Mouse (Mus musculus): ENCODE measurements at regions not wholly inside any gene's neighbourhood (a gene's known extent, or its start where the extent isn't known, plus 50 kb on each side); places are given as distances from the start of the nearest gene placed in this dataset.

- TF ChIP-seq CTCF (IDR thresholded peaks at IDR 0.05; ENCODE audit: low read depth) = no peak
- no peak for TF ChIP-seq EP300 (IDR thresholded peaks at IDR 0.05; ENCODE audit: low read depth)
These were observed 530.7 kb downstream of the Etv1 start for GRCm38 (mm10) chr12:39309905-39310304.

Data from heart, postnatal 0 days (tissue).